Mouse (Mus musculus): Measurements from ENCODE around the gene Mt1.

DNA sequence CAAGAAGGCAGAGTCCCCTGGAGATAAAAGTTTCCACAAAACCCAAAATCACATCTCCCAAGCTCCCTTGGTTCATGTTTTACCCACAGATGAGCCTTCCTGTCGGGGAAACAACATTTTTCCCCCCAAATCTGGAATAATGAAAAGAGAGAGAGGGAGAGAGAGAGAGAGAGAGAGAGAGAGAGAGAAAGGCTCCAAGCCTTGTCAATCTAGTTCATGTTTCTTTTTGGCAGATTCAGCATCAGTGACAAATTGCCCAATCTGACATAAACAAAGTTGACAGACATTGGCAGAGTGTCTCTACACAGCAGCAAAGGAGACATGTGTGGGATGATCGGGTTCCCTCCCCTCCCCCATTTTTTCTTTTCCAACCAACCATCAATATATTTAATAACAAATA, 28.6 kb downstream of the Mt1 start:
- no peak for TF ChIP-seq CTCF (IDR thresholded peaks at IDR 0.05; ENCODE audit: low read depth)
- TF ChIP-seq EP300 (IDR thresholded peaks at IDR 0.05; ENCODE audit: low read depth) = no peak
